Mouse (Mus musculus) lung, adult 2 months (tissue): Measurements from ENCODE around the gene Htr1f. TPM values are rescaled to one million over a fixed set of nuclear protein-coding genes. Genes with fewer than 3 reads are reported as not detected.
A peak's percentile ranks its signal among the peaks of the same experiment; 100 is the strongest.

Experiments used
- DNase-seq: peaks from one replicate; pipeline ENCODE4 v3.0.0; 2022
- H3K4me1 ChIP-seq: fragments of 200-500 bp; 2 replicates; pipeline ENCODE4 v1.6.1; 2011; ENCODE audit warnings: low read length; ENCODE audit not compliant: control insufficient read depth, insufficient read depth
- H3K4me3 ChIP-seq: fragments of 200-500 bp; replicated peaks from 2 replicates; pipeline ENCODE3; 2011; ENCODE audit warnings: low read depth, mild to moderate bottlenecking, control low read depth, low read length; ENCODE audit errors: extremely low read depth
- CTCF ChIP-seq: fragments of 200-500 bp; IDR thresholded peaks from 2 replicates; pipeline ENCODE4 v1.5.1; 2011; ENCODE audit warnings: mild to moderate bottlenecking, low read length, control low read depth; ENCODE audit not compliant: insufficient read depth
- POLR2A ChIP-seq: fragments of 200-500 bp; IDR thresholded peaks from 2 replicates; pipeline ENCODE4 v1.6.1; 2011; ENCODE audit warnings: low read depth, mild to moderate bottlenecking, control low read depth, low read length, borderline replicate concordance; ENCODE audit errors: extremely low read depth
- WGBS: fragments of 180-500 bp; shearing (Covaris S2); methylation state at CpG from one replicate; pipeline ENCODE4 v1.1.7; 2018; 5-methylcytosine and 5-hydroxymethylcytosine counted together
- polyA plus RNA-seq: library from polyadenylated mRNA; depleted of rRNA; stranded (reverse); fragments of >200 nt; gene quantifications from 2 replicates; pipeline ENCODE4 v1.2.3, GENCODE M21; 2012

Gene Htr1f
- polyA plus RNA-seq, 1 experiment: not detected

GRCm38 (mm10) chr16:64974636-64975035 is 131.0 kb downstream of the Htr1f start:
- WGBS: 75% methylated on average over 5 of the region's 5 CpGs
- no peak for TF ChIP-seq POLR2A
- TF ChIP-seq CTCF: no peak
- DNase-seq: no peak
- no peaks in the 10 kb centered on the region for H3K4me1 ChIP-seq
- no peak overlapping the region for H3K4me3 ChIP-seq

- 53% methylated on average over 4 of the region's 4 CpGs for WGBS
- no peak for TF ChIP-seq POLR2A
- no peak for TF ChIP-seq CTCF
- Histone ChIP-seq H3K4me3 (no peak overlapping the region), H3K4me1 (no peaks in the 10 kb centered on the region)
- DNase-seq: no peak
Observed at GRCm38 (mm10) chr16:64973533-64974305, 131.9 kb downstream of the Htr1f start.

GRCm38 (mm10) chr16:64961690-64962089 is 144.0 kb downstream of the Htr1f start:
- TF ChIP-seq CTCF (no peak), POLR2A (no peak)
- Histone ChIP-seq H3K4me3 (no peak overlapping the region), H3K4me1 (no peaks in the 10 kb centered on the region)
- DNase-seq: no peak
- 83% methylated on average over 4 of the region's 4 CpGs for WGBS

- H3K4me1 ChIP-seq: no peaks in the 10 kb centered on the region
- no peak for DNase-seq
- WGBS: 61% methylated on average over 5 of the region's 5 CpGs
- H3K4me3 ChIP-seq: no peak overlapping the region
- TF ChIP-seq POLR2A: no peak
- no peak for TF ChIP-seq CTCF
Observed at GRCm38 (mm10) chr16:64941646-64942195, 163.9 kb downstream of the Htr1f start.

- Histone ChIP-seq H3K4me1 (no peaks in the 10 kb centered on the region), H3K4me3 (no peak overlapping the region)
- TF ChIP-seq POLR2A (no peak), CTCF (no peak)
- 75% methylated on average over 1 of the region's 1 CpGs for WGBS
- DNase-seq: no peak
Observed at GRCm38 (mm10) chr16:64934793-64935192, 170.9 kb downstream of the Htr1f start.

GRCm38 (mm10) chr16:64934011-64934410 is 171.6 kb downstream of the Htr1f start:
- TF ChIP-seq POLR2A (no peak), CTCF (no peak)
- no peak for DNase-seq
- Histone ChIP-seq H3K4me1 (no peaks in the 10 kb centered on the region), H3K4me3 (no peak overlapping the region)
- WGBS: 64% methylated on average over 1 of the region's 1 CpGs

- no peak for DNase-seq
- TF ChIP-seq POLR2A (no peak), CTCF (no peak)
- 44% methylated on average over 9 of the region's 9 CpGs for WGBS
- no peak overlapping the region for H3K4me3 ChIP-seq
- H3K4me1 ChIP-seq: no peaks in the 10 kb centered on the region
Observed at GRCm38 (mm10) chr16:64923500-64923899, 182.2 kb downstream of the Htr1f start.

- no peak for DNase-seq
- Histone ChIP-seq H3K4me3 (no peak overlapping the region), H3K4me1 (no peaks in the 10 kb centered on the region)
- no peak for TF ChIP-seq CTCF
- no peak for TF ChIP-seq POLR2A
- 82% methylated on average over 10 of the region's 10 CpGs for WGBS
Observed at GRCm38 (mm10) chr16:64908747-64909146, 196.9 kb downstream of the Htr1f start.

- no peak for TF ChIP-seq POLR2A
- 0 out of 2 replicates have a peak, but pooled peaks have one; percentile 1 for TF ChIP-seq CTCF
- WGBS: 12% methylated on average over 3 of the region's 3 CpGs
- H3K4me3 ChIP-seq: no peak overlapping the region
- H3K4me1 ChIP-seq: no peaks in the 10 kb centered on the region
- DNase-seq: no peak
Observed at GRCm38 (mm10) chr16:64907112-64907511, 198.5 kb downstream of the Htr1f start.

- TF ChIP-seq CTCF: no peak
- no peak for DNase-seq
- Histone ChIP-seq H3K4me3 (no peak overlapping the region), H3K4me1 (no peaks in the 10 kb centered on the region)
- whole genome bisulfite sequencing: 25% methylated on average over 2 of the region's 2 CpGs
Observed at GRCm38 (mm10) chr16:64903328-64903727, 202.3 kb downstream of the Htr1f start.
